Mouse (Mus musculus): ENCODE measurements around the gene Fam102a.

The Fam102a gene

GRCm38 (mm10) chr2:32514335-32514734, 20.8 kb upstream of the Fam102a start:
- no peak for DNase-seq (ENCODE audit: low read depth)

GRCm38 (mm10) chr2:32517233-32517867, 17.8 kb upstream of the Fam102a start:
- peak; percentile 32 for DNase-seq (ENCODE audit: low read depth)

GRCm38 (mm10) chr2:32520034-32520990, 14.8 kb upstream of the Fam102a start:
- DNase-seq (ENCODE audit: low read depth), result no peak

- DNase-seq (ENCODE audit: low read depth), result no peak
Measured at GRCm38 (mm10) chr2:32524536-32525031, 10.5 kb upstream of the Fam102a start.

GRCm38 (mm10) chr2:32525816-32526215, 9.3 kb upstream of the Fam102a start:
- no peak for DNase-seq (ENCODE audit: low read depth)

GRCm38 (mm10) chr2:32527468-32527966, 7.6 kb upstream of the Fam102a start:
- DNase-seq (ENCODE audit: low read depth), result no peak

GRCm38 (mm10) chr2:32528326-32528725, 6.8 kb upstream of the Fam102a start:
- DNase-seq (ENCODE audit: low read depth), result no peak

GRCm38 (mm10) chr2:32530479-32530878, 4.7 kb upstream of the Fam102a start:
- no peak for DNase-seq (ENCODE audit: low read depth)

- DNase-seq (ENCODE audit: low read depth), result no peak
Measured at GRCm38 (mm10) chr2:32533163-32533562, 2.0 kb upstream of the Fam102a start.

- DNase-seq (ENCODE audit: low read depth), result peak; percentile 53
Measured at GRCm38 (mm10) chr2:32534061-32534732, 935 bp upstream of the Fam102a start.

GRCm38 (mm10) chr2:32535501-32535991, 414 bp downstream of the Fam102a start:
- peak; percentile 55 for DNase-seq (ENCODE audit: low read depth)

GRCm38 (mm10) chr2:32536086-32536633, 1.0 kb downstream of the Fam102a start:
- DNase-seq (ENCODE audit: low read depth), result peak; percentile 50

- DNase-seq (ENCODE audit: low read depth), result peak; percentile 78
Measured at GRCm38 (mm10) chr2:32536634-32537359, 1.7 kb downstream of the Fam102a start.

- no peak for DNase-seq (ENCODE audit: low read depth)
Measured at GRCm38 (mm10) chr2:32537360-32537905, 2.3 kb downstream of the Fam102a start.

- DNase-seq (ENCODE audit: low read depth), result no peak
Measured at GRCm38 (mm10) chr2:32537941-32538340, 2.8 kb downstream of the Fam102a start.

GRCm38 (mm10) chr2:32538461-32538860, 3.3 kb downstream of the Fam102a start:
- no peak for DNase-seq (ENCODE audit: low read depth)

GRCm38 (mm10) chr2:32539452-32539981, 4.4 kb downstream of the Fam102a start:
- no peak for DNase-seq (ENCODE audit: low read depth)

- DNase-seq (ENCODE audit: low read depth), result no peak
Measured at GRCm38 (mm10) chr2:32541333-32541908, 6.3 kb downstream of the Fam102a start.

GRCm38 (mm10) chr2:32541986-32542573, 6.9 kb downstream of the Fam102a start:
- DNase-seq (ENCODE audit: low read depth), result no peak

GRCm38 (mm10) chr2:32543031-32543449, 7.9 kb downstream of the Fam102a start:
- peak; percentile 34 for DNase-seq (ENCODE audit: low read depth)

All from NIH3T3 (cell line).